Mouse (Mus musculus): ENCODE measurements around the gene Olfm3. TPM values are rescaled to one million over a fixed set of nuclear protein-coding genes. Genes with fewer than 3 reads are reported as not detected.

Gene Olfm3
- polyA plus RNA-seq, 1 experiment from 2014 or later: 2.1 TPM

DNA sequence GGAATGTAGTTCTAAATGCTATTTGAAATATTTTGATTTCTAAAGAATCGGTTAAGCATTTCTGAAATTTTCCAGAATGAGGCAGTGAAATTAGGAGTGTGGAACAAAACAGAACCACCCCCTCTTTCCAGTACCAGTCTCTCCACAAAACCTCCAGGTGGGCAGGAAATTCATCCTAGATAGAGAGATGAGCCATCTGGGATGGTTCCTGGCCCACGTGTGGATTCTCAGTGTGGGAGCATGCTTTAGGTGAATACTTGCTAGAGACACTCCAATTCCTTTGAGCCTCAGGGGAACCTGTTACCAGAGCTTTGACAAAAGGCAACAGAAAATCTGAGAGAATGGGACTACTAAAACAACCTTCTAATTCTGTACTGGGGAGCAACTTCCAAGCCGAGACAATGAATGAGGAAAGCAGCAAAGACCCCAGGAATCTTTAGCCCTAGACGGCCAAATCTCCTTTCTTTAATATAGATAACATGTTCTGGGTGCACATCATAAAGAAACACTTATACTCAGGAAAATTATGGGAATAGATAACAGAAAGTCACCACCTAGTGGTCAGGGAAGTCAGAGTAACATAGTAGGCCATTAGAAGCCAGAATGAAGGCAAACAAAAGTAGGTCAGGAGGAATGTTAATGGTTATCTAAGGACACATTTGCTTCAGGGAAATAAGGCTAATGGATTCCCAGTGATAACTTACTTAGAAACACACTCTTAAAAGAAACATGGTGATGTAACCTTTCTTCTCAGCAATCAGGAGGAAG is 58.6 kb downstream of the Olfm3 start:
- WGBS: 72% methylated on average over 4 of the region's 4 CpGs
- ATAC-seq (ENCODE audit: low FRiP score, low read depth): no peak
- H3K9me3 ChIP-seq: no peaks in the 10 kb centered on the region
- no peaks in the 10 kb centered on the region for H3K27me3 ChIP-seq
- H3K9ac ChIP-seq (replicated peaks): no peak overlapping the region
- no peak overlapping the region for H3K4me2 ChIP-seq (replicated peaks)
- no peaks in the 10 kb centered on the region for H3K4me1 ChIP-seq
- no peaks in the 10 kb centered on the region for H3K36me3 ChIP-seq
- no peak overlapping the region for H3K4me3 ChIP-seq
- no peak overlapping the region for H3K27ac ChIP-seq (replicated peaks)

DNA sequence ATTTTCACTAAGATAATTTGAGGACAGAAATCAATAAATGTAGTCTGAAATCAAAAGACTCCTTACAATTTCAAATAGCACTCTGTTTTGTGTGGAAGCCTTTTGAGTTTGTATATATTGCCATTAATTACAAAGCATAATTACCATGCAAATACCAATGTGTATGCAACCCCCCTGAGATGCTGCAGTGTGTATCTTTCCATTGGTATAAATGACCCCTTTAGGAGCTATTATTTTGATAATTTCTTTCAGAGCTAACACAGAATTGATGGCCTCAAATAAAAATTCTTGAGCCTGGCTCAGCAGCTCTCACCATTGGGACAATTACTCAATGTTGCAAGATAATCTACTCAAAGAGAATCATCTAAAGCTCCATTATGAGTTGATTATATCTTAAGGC is 67.3 kb downstream of the Olfm3 start:
- H3K4me1 ChIP-seq: no peaks in the 10 kb centered on the region
- no peaks in the 10 kb centered on the region for H3K9me3 ChIP-seq
- H3K36me3 ChIP-seq: no peaks in the 10 kb centered on the region
- no peak overlapping the region for H3K27ac ChIP-seq (replicated peaks)
- no peak overlapping the region for H3K9ac ChIP-seq (replicated peaks)
- ATAC-seq (ENCODE audit: low FRiP score, low read depth): no peak
- no peak overlapping the region for H3K4me2 ChIP-seq (replicated peaks)
- no peaks in the 10 kb centered on the region for H3K27me3 ChIP-seq
- H3K4me3 ChIP-seq: no peak overlapping the region

DNA sequence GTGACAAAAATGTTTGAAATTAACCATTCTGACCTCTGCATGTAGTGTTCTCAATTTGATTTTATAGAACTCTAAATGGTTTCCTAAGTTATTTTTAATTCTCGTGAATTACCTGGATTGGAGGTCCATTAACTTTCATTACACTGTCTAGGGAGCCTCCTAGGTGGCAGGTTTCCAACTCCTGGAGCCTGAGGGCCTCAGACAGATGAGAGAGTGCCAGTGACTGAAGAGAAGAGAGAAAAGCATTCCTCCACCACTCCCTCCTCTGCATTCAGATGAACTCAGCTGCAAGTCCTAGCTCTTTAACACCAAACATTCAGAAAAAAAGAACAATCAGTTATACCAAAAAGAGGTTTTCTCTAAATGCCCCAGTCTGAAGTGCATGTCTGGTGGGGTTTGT is 68.6 kb downstream of the Olfm3 start:
- no peaks in the 10 kb centered on the region for H3K4me1 ChIP-seq
- no peaks in the 10 kb centered on the region for H3K27me3 ChIP-seq
- 67% methylated on average over 1 of the region's 1 CpGs for WGBS
- ATAC-seq (ENCODE audit: low FRiP score, low read depth): no peak
- H3K4me2 ChIP-seq (replicated peaks): no peak overlapping the region
- H3K4me3 ChIP-seq: no peak overlapping the region
- H3K27ac ChIP-seq (replicated peaks): no peak overlapping the region
- no peaks in the 10 kb centered on the region for H3K36me3 ChIP-seq
- H3K9me3 ChIP-seq: no peaks in the 10 kb centered on the region
- H3K9ac ChIP-seq (replicated peaks): no peak overlapping the region

DNA sequence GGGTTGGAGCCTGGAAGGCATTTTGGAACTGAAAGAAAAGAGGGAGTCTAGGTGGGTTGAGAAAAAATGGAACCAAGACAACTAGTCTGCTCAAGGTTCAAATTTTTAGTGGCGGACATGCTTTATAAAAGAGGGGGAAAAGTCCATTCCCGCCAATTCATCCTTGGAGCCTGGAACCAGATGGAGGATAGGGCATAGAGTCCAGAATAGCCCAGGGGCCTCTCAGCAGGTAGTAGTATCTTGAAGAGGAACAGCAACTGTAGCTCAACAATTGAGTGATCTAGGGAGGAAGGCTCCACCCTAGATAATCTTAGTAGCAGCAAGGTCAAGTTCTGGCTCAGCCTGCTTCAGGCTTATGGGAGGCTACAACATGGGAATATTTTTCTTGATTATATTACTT is 87.0 kb downstream of the Olfm3 start:
- Histone ChIP-seq H3K27me3 (no peaks in the 10 kb centered on the region), H3K4me3 (no peak overlapping the region), H3K9ac (replicated peaks) (no peak overlapping the region), H3K27ac (replicated peaks) (no peak overlapping the region), H3K4me1 (no peaks in the 10 kb centered on the region), H3K4me2 (replicated peaks) (no peak overlapping the region), H3K36me3 (no peaks in the 10 kb centered on the region), H3K9me3 (no peaks in the 10 kb centered on the region)
- WGBS: 95% methylated on average over 2 of the region's 2 CpGs
- no peak for ATAC-seq (ENCODE audit: low FRiP score, low read depth)

DNA sequence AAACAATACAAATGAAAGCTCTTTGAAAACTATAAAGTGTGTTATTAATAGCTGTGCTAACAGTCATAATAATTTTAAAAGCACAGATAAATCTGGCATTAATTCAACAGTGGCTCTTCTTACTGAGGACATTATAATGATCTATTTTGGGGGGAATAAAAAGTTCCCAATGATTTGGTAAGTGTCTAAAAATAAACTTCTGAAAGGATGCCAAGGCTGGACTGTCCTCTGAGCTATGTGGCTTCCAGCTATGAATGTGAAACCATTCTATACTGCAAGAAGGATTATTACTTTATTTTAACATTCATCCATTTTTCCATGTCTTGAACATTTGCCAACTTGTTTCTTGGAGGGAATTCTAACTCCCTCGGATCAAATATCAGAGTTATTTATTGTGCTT is 92.1 kb downstream of the Olfm3 start:
- no peak for ATAC-seq (ENCODE audit: low FRiP score, low read depth)
- Histone ChIP-seq H3K36me3 (no peaks in the 10 kb centered on the region), H3K4me3 (no peak overlapping the region), H3K27ac (replicated peaks) (no peak overlapping the region), H3K4me1 (no peaks in the 10 kb centered on the region), H3K27me3 (no peaks in the 10 kb centered on the region), H3K9ac (replicated peaks) (no peak overlapping the region), H3K9me3 (no peaks in the 10 kb centered on the region), H3K4me2 (replicated peaks) (no peak overlapping the region)
- 83% methylated on average over 1 of the region's 1 CpGs for WGBS

DNA sequence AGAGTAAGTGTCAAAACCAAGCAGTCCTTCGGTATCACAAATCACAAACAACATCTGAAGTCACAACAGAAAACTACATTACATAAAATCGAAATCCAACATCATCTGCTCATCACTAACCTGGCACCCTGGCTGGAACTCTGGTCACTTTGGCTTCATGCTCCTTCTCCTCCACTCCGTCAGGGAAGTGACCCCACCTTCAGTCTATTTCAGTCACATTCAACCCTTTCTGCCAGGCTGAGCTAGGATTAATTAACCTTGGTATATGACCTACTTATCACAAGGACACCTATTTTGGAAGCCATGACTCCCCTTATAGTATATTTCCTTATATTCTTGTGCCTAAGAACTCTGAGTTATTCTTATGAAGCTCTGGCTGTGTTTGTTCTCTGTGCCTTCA is 123.7 kb downstream of the Olfm3 start:
- H3K4me3 ChIP-seq: no peak overlapping the region
- H3K27ac ChIP-seq (replicated peaks): no peak overlapping the region
- no peaks in the 10 kb centered on the region for H3K4me1 ChIP-seq
- no peak for ATAC-seq (ENCODE audit: low FRiP score, low read depth)
- no peaks in the 10 kb centered on the region for H3K9me3 ChIP-seq
- WGBS: 83% methylated on average over 3 of the region's 3 CpGs
- H3K27me3 ChIP-seq: no peaks in the 10 kb centered on the region
- H3K36me3 ChIP-seq: no peaks in the 10 kb centered on the region
- no peak overlapping the region for H3K4me2 ChIP-seq (replicated peaks)
- no peak overlapping the region for H3K9ac ChIP-seq (replicated peaks)

DNA sequence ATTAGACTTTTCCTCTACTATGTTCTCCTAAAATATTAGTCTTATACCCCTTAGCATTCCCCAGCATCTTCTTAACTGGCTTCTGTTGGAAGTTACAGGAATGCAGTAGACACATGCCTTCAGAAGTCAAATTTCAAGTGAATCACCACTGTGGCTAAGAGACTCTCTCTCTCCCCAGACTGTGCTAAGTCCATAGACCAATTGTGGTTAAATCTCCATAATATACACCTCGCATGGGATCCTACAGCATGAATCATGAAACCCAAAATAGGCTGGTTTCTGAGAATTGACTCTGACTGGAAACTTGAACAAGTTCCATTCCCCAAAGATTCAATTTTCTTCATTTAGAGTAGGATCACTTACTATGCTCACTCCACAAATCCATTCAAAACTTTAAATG is 124.2 kb downstream of the Olfm3 start:
- whole genome bisulfite sequencing: 90% methylated on average over 1 of the region's 1 CpGs
- Histone ChIP-seq H3K9me3 (no peaks in the 10 kb centered on the region), H3K9ac (replicated peaks) (no peak overlapping the region), H3K4me2 (replicated peaks) (no peak overlapping the region), H3K36me3 (no peaks in the 10 kb centered on the region), H3K27ac (replicated peaks) (no peak overlapping the region), H3K27me3 (no peaks in the 10 kb centered on the region), H3K4me3 (no peak overlapping the region), H3K4me1 (no peaks in the 10 kb centered on the region)
- no peak for ATAC-seq (ENCODE audit: low FRiP score, low read depth)

DNA sequence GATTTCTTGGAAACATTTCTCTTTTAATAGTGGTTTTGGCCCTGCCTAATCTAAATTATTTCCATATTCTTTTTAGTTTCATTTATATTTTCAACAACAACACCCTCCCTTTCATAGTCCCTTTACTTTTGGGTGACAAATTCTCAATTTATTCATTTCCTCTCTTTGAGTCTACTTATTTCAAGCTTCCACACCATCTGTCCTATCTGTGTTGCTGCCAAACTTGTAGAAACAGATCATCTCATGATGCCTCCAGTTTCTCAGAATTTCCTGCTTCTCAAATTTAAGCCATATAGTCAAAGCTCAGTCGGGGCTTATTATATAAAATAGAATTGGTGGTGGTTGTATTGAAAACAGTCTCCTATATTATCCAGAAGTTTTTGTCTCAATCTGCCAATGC is 124.7 kb downstream of the Olfm3 start:
- no peak overlapping the region for H3K27ac ChIP-seq (replicated peaks)
- WGBS: 76% methylated on average over 1 of the region's 1 CpGs
- H3K36me3 ChIP-seq: no peaks in the 10 kb centered on the region
- H3K4me2 ChIP-seq (replicated peaks): no peak overlapping the region
- H3K27me3 ChIP-seq: no peaks in the 10 kb centered on the region
- no peak overlapping the region for H3K9ac ChIP-seq (replicated peaks)
- H3K4me3 ChIP-seq: no peak overlapping the region
- no peak for ATAC-seq (ENCODE audit: low FRiP score, low read depth)
- H3K4me1 ChIP-seq: no peaks in the 10 kb centered on the region
- H3K9me3 ChIP-seq: no peaks in the 10 kb centered on the region

DNA sequence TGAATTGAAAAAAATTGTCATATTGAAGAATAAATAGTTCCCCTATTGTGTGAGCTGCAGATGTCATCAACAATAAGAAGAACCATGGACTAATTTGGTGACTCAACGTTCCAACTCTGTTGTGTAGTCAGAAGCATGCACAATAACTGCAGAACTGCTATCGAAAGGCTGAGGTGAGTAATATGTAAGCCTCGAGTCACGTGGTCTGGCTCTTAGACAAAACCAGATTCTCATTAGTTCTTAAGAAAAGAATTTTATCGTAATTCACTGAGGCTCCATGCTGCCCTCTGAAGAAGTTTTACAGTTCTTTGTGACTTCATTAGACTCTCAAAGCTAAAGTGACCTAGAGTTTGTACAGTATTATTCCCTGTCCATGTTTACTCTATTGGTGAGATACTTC is 145.2 kb downstream of the Olfm3 start:
- WGBS: 88% methylated on average over 5 of the region's 5 CpGs

DNA sequence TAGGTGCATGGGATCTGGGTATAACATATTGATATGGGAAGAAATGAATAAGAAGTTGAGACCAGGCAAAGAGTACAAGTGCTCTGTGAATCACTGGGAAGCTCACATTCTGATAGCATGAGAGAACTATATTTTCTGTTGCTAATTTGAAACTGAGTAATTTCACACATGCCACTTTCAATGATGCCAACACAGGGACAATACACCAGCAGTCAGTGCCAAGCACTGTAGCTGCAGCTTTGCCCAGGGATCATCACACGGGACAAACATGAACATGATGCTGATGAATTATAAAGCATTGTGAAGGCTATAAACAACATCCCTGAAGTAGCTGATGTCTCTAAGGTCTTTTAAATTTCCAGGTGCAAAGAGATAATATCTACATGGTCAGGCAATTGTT is 161.0 kb downstream of the Olfm3 start:
- Histone ChIP-seq H3K9me3 (no peaks in the 10 kb centered on the region), H3K27me3 (no peaks in the 10 kb centered on the region), H3K4me3 (no peak overlapping the region), H3K4me1 (no peaks in the 10 kb centered on the region), H3K36me3 (no peaks in the 10 kb centered on the region), H3K9ac (replicated peaks) (no peak overlapping the region), H3K4me2 (replicated peaks) (no peak overlapping the region), H3K27ac (replicated peaks) (no peak overlapping the region)
- 84% methylated on average over 1 of the region's 1 CpGs for WGBS
- no peak for ATAC-seq (ENCODE audit: low FRiP score, low read depth)

More for the DNA sequence above, 145.2 kb downstream of the Olfm3 start:
- no peak overlapping the region for H3K27ac ChIP-seq (replicated peaks)
- H3K27me3 ChIP-seq: no peaks in the 10 kb centered on the region
- H3K9me3 ChIP-seq: no peaks in the 10 kb centered on the region
- no peak overlapping the region for H3K4me3 ChIP-seq
- no peaks in the 10 kb centered on the region for H3K36me3 ChIP-seq
- ATAC-seq (ENCODE audit: low FRiP score, low read depth): no peak
- no peaks in the 10 kb centered on the region for H3K4me1 ChIP-seq
- no peak overlapping the region for H3K4me2 ChIP-seq (replicated peaks)
- H3K9ac ChIP-seq (replicated peaks): no peak overlapping the region

DNA sequence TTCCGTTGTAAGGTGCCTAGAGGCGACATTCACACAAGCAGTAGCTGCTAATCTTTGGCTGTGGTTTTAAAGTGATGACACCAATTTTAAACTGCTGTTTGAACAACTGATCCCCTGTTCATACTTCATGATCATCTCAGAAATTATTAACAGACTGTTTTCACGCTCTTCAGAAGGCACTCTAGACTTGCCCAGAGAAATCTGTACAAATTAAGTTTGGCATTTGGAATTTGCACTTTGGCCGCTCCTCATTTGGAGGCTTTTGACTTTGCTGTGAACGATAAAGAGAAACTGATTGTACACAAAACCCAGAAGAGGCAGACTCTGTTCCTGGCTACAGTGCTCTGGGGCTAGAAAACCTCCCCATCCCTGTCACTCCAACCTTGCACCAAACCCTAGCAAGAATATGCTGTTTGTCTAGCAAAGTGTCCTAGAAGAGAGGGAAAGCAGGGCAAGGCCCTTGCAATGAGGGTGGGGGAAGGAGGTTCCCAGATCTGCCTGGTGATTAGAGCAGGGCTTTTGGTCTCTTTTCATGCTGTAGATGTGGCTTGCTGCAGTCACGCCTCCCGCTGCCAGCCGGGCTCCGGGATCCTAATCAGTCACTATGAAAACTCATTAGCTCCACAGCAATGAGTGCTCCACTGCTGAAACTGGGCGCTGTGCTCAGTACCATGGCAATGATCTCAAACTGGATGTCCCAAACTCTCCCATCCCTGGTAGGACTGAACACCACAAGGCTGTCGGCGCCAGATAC is 176.7 kb downstream of the Olfm3 start:
- Histone ChIP-seq H3K4me2 (replicated peaks) (no peak overlapping the region), H3K4me3 (no peak overlapping the region), H3K4me1 (peaks cover 5% of the 10 kb centered on the region; the same call in 1 of the 2 replicates), H3K27ac (replicated peaks) (no peak overlapping the region), H3K36me3 (no peaks in the 10 kb centered on the region), H3K27me3 (no peaks in the 10 kb centered on the region), H3K9me3 (no peaks in the 10 kb centered on the region), H3K9ac (replicated peaks) (no peak overlapping the region)
- WGBS: 39% methylated on average over 12 of the region's 12 CpGs
- peak; percentile 58 for ATAC-seq (ENCODE audit: low FRiP score, low read depth)

DNA sequence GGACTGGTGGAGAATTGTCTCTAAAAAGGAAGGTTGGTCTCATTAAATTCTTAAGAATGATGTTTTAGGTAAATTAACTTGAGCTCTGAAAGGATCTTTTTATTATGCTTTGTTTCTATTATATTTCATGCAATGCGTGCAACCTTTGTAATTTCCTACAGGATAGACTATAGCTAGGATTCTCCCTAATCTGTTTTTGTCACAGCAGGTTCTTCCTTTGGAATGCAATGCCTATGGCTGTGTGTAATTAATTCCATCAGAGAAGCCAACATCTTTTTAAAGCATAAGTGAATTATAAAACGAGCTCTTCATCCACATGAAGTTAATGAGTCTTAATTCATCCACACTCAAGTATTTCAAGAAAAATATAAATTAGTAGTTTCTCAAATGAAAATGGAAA is 177.5 kb downstream of the Olfm3 start:
- H3K9ac ChIP-seq (replicated peaks): no peak overlapping the region
- ATAC-seq (ENCODE audit: low FRiP score, low read depth): no peak

More for the DNA sequence above, 177.5 kb downstream of the Olfm3 start:
- Histone ChIP-seq H3K4me3 (no peak overlapping the region), H3K4me2 (replicated peaks) (no peak overlapping the region), H3K27me3 (no peaks in the 10 kb centered on the region), H3K36me3 (no peaks in the 10 kb centered on the region), H3K9me3 (no peaks in the 10 kb centered on the region), H3K27ac (replicated peaks) (no peak overlapping the region), H3K4me1 (peaks cover 5% of the 10 kb centered on the region; the same call in 1 of the 2 replicates)
- WGBS: 37% methylated on average over 2 of the region's 2 CpGs

All from midbrain, embryonic 12.5 days (tissue).